Mouse (Mus musculus) adipocyte (in vitro differentiated cells): ENCODE measurements around the gene Ddx46.
"Not testable (repeated sequence)": the region's sequence is repeated elsewhere in the genome, so short reads cannot be mapped to it uniquely, and the experiment has no call there.

Source experiments
- DNase-seq: peaks from one replicate; pipeline ENCODE4 v3.0.0-alpha.2; 2016; ENCODE audit warnings: low spot score

Ddx46 gene

DNA sequence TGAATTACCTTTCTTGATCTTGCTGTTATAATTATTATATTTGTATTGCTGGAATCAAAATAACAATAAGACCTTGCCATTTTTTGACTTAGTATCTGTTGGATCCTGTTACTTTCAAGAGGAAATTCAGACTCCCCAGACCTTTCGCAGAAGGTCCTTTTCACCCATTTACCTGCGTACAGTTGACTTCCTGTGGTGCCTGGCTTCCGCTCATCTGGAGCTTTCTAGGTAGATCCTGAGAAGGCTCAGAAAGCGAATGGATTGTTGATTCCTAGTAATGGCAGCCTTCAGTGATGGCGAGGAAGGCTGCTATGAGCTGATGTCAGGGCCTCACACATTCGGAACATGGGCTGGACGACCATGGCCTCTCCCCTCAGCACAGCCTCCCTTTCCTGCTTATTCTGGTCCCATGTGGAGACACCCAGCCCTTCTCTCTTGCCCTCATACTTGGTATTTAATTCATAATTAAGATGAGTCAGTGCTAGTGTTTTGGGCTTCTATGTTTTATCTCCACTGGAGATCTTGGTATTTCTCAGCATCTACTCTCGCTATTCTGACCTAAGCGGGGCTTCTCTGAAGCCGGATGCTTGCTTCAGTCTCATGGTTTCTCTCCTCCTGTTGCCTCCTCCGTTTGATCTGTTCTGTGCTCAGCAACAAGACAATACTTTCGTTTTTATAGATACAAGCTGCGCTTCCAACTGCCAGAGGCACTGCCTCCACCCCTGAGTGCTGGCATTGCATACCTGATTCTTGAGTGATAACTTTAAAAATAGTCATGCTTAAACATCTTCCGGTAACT lies 1.6 kb downstream of the Ddx46 start:
- DNase-seq: no peak

GRCm38 (mm10) chr13:55640480-55640879 lies 5.7 kb downstream of the Ddx46 start:
- DNase-seq: peak; percentile 81

- DNase-seq: no peak
Observed at GRCm38 (mm10) chr13:55644525-55644924, 9.7 kb downstream of the Ddx46 start.

- no peak for DNase-seq
Observed at GRCm38 (mm10) chr13:55650098-55650497, 15.3 kb downstream of the Ddx46 start.

DNA sequence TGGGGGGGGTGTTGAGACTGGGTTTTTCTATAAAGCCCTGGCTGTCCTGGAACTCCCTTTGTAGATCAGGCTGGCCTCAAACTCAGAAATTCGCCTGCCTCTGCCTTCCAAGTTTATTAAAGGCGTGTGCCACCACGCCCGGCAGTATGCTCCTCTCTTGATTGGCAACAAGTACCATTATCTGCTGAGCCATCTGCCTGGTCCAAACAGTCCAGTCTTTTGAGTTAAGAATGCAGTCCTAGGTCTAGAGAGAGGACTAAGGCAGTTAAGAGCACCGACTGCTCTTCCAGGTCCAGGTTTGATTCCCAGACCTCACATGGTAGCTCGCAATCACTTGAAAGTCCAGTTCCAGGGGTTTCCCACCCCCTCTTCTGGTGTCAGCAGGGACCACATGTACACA lies 16.2 kb downstream of the Ddx46 start:
- no peak for DNase-seq

DNA sequence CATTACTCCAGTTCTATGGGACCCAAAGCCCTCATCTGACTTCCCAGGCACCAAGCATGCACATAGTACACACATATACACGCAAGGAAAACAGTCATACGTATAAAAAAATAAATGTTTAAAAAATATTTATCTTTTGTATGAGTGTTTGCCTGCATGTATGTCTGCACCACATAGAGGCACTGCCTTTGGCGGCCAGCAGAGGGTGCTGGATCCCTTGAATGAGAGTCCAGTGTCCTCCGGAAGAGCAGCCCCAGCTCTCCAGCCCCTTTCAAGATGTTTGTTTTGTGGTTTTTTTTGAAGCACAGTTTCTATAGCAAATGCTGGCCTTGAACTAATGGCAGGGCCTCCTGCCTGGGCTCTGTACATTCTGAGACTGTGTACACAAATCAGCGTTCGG lies 33.7 kb downstream of the Ddx46 start:
- DNase-seq: peak; percentile 18

DNA sequence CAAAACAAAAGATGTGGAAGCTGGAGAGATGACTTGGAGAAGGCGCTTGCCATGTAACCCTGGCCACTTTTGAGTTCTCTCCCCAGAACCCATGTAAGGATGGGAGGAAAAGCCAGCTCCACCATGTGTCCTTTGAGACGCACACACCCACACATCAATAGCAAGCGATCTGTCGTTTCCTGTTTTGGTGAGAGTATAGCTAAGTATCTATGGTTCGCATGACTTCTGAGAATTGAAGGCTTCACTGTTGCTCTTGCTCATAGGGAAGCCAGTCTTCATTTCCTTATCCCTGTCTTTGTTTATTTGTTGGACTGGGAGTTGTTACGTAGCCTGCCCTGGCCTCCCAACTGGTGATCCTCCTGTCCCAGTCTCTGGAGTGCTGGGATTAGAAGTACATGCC lies 37.9 kb downstream of the Ddx46 start:
- no peak for DNase-seq

- DNase-seq: no peak
Observed at GRCm38 (mm10) chr13:55677364-55677763, 42.5 kb downstream of the Ddx46 start.

- DNase-seq: no peak
Observed at GRCm38 (mm10) chr13:55682201-55682600, 47.4 kb downstream of the Ddx46 start.

DNA sequence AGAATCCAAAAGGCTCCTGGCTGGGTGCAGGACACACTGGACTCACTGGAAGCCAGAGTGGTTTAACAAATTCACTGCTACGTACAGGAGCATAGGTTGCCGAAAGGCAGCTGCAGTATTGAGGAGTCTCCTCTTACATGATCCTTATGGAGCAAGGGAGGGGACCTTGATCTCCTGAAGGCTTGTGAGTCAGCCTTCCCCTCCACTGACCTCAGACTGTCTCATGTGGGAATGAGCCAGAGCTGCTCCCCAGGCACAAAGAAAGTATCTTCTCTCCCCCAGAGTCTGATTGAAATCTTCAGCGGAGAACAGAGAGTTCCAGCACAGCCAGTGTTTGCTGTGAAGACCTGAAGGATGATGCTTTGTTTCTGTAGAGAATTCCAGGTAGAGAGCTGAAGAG lies 48.8 kb downstream of the Ddx46 start:
- no peak for DNase-seq

- no peak for DNase-seq
Observed at GRCm38 (mm10) chr13:55686107-55686633, 51.3 kb downstream of the Ddx46 start.

DNA sequence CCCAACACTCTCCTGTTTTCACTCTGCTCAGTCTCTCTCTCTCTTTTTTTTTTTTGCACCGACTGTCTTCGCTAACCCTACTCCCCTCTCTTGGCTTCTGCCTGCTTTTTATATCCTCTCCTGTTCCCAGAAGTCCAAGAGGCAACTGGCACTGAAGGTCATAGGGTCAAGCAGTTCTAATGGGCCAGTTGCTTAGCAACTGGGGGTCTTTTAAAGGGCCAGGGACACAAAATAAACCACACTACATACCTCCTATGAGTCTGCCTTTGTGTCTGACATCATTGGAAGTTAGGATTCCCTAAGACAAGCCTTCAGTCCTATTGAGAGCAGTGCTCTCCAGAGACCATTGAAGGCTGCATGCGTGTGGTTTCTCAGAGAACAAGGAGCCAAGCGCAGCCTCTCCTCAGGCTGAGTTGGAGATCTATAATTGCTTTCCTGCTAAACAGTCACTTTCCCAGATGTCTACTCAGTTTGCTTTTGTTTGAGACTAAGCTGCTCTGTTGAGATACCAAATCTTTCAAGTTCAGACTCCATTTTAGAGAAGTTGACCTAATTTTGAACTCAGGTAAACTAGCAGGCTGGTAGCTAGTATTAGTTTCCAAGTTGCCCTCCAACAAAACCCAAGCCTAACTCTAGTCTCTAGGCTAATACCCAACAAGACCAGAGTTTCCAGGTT lies 53.2 kb downstream of the Ddx46 start:
- no peak for DNase-seq

DNA sequence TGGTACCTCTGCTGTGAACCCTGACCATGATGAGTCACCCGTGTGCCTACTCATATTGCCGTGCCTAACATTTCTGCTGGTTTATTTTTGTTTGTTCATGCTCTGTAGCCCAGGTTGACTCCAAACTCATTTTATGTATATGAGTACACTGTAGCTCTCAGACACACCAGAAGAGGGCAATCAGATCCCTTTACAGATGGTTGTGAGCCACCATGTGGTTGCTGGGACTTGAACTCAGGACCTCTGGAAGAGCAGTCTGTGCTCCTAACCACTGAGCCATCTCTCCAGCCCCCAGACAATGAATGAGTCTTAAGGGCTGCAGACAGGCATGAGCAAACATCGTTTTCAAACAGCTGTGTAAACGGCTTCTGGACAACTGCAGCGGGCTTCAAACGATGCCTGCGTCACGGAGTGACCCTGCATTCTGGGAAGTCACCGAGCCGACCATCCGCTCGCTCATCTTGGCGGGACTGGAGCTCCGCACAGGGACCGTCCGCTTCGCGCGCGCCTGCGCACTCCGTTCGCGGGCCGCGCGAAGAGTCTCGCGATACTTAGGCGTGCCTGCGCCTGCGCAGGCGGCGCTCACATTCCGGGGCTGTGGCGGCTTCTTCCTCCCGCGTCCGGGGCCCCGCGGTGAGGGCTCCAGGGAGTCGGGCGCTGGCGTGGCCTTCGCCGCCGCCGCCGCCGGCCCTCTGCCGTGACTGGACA lies 57.9 kb downstream of the Ddx46 start, which contains the start of gene B230219D22Rik:
B230219D22Rik (plus strand) TSS at position 590 of the 708 bp plus-strand sequence.
- DNase-seq: peak; percentile 87

- no peak for DNase-seq
Observed at GRCm38 (mm10) chr13:55693243-55693721, 58.5 kb downstream of the Ddx46 start.

- DNase-seq: peak; percentile 40
Observed at GRCm38 (mm10) chr13:55694110-55694509, 59.3 kb downstream of the Ddx46 start.

DNA sequence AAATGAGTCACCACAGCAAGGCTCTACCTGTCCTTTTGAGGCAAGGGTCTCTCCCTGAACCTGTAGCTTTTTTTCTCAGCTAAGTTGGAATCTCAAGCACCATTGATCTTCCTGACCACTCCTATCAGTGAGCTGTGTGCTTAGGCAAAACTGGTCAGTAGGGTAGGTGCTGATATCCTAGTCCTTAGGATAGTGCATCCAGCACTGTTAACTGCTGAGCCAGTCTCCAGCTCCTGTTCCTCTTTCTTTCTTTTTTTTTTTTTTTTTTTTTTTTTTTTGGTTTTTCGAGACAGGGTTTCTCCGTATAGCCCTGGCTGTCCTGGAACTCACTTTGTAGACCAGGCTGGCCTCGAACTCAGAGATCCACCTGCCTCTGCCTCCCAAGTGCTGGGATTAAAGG lies 61.2 kb downstream of the Ddx46 start:
- DNase-seq: not testable (repeated sequence)

- DNase-seq: no peak
Observed at GRCm38 (mm10) chr13:55704301-55704700, 69.5 kb downstream of the Ddx46 start.

DNA sequence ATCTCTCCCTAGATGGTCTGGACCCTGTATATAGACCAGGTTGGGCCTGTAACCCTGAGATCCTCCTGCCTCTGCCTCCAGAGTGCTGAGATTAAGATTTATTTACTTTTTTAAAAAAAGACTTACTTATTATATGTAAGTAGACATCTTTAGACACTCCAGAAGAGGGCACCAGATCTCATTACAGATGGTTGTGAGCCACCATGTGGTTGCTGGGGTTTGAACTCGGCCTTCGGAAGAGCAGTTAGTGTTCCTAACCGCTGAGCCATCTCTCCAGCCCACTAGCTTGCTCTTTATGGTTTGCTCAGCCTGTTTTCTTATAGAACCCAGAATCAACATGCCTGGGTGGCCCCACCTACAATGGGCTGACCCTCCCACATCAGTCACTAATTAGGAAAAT lies 78.0 kb downstream of the Ddx46 start:
- no peak for DNase-seq

GRCm38 (mm10) chr13:55714501-55715166 lies 79.8 kb downstream of the Ddx46 start, which contains the start of gene Txndc15:
Txndc15 (plus strand) TSS chr13:55714650.
- peak; percentile 85 for DNase-seq

DNA sequence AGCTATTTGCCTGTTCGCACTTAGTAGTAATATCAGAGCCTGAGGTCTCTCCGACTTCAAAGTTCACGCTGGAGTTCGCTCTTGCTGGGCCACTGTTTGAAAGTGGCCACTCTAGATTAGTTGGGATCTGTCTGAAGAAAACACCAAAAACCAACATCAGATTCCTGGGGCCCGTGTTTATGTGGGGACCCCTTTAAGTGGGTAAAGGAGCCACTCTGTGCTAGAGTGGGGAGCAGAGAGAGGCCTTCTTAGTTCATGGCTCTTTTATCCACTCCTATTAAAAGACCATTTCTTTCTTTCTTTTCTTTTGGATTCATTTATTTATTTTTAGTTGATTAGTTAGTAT lies 80.3 kb downstream of the Ddx46 start:
- DNase-seq: no peak

DNA sequence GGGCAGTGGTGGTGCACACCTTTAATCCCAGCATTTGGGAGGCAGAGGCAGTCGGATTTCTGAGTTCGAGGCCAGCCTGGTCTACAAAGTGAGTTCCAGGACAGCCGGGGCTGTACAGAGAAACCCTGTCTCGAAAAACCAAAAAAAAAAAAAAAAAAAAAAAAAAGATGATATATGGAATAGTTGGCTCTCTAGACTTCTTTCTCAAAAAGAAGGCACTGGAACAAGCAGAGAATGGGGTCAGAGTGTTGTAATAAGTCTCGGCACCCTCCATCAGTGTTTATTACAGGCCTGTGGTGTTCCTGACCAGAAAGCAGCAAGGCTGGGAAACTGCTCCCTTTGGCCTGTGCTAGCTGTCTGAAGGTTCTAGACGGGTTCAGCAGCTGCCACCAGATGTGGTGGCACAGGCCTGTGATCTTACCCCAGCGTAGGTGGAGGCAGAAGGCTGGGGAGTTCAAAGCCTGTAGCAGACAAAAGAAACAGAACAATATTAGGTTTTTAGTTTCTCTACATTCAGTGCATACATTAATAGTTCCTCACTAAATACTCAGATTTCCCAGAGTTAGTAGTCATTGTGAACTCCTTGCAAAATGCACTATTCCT lies 81.2 kb downstream of the Ddx46 start:
- peak; percentile 48 for DNase-seq
